Mouse (Mus musculus): ENCODE results near the gene Pxmp2. TPM values are rescaled to one million over a fixed set of nuclear protein-coding genes. Genes with fewer than 3 reads are reported as not detected.
A peak's percentile ranks its signal among the peaks of the same experiment; 100 is the strongest.

Pxmp2 gene
- total RNA-seq (2021): 10 to 100 TPM; 45.2 to 46.4 TPM
- long read RNA-seq, experiment 1, transcript Pxmp2-201 (5 exons, 1,041 nt): major isoform, 85 of 98 reads
- long read RNA-seq, experiment 1, partial matches to known transcripts: 2 of 98 reads
- long read RNA-seq, experiment 1, other reads (novel, unspliced or antisense): 10 of 98 reads
- long read RNA-seq, experiment 2, transcript Pxmp2-201 (5 exons, 1,041 nt): major isoform, 103 of 120 reads
- long read RNA-seq, experiment 2, partial matches to known transcripts: 3 of 120 reads
- long read RNA-seq, experiment 2, other reads (novel, unspliced or antisense): 14 of 120 reads

GRCm38 (mm10) chr5:110285770-110286445 is at the start of gene Pxmp2, which contains the start of gene Pole:
TSS of gene Pxmp2 (minus strand) at chr5:110286186.
TSS of gene Pole (plus strand) at chr5:110286306.
- peak; percentile 88 for DNase-seq

GRCm38 (mm10) chr5:110330508-110330907 is 44.5 kb upstream of the Pxmp2 start:
- no peak for DNase-seq

- no peak for DNase-seq
Measured at GRCm38 (mm10) chr5:110313127-110313526, 27.1 kb upstream of the Pxmp2 start.

GRCm38 (mm10) chr5:110308861-110309260 is 22.9 kb upstream of the Pxmp2 start:
- DNase-seq: no peak

GRCm38 (mm10) chr5:110300591-110300990 is 14.6 kb upstream of the Pxmp2 start:
- DNase-seq: no peak

GRCm38 (mm10) chr5:110296637-110297036 is 10.7 kb upstream of the Pxmp2 start:
- DNase-seq: no peak

- DNase-seq: no peak
Measured at GRCm38 (mm10) chr5:110291649-110292048, 5.7 kb upstream of the Pxmp2 start.

GRCm38 (mm10) chr5:110287084-110287475 is 1.1 kb upstream of the Pxmp2 start:
- DNase-seq: no peak

GRCm38 (mm10) chr5:110286446-110287083 is 579 bp upstream of the Pxmp2 start:
- DNase-seq: no peak

GRCm38 (mm10) chr5:110285156-110285555 is 830 bp downstream of the Pxmp2 start:
- no peak for DNase-seq

GRCm38 (mm10) chr5:110284536-110284935 is 1.4 kb downstream of the Pxmp2 start:
- no peak for DNase-seq

GRCm38 (mm10) chr5:110281984-110282383 is 4.0 kb downstream of the Pxmp2 start:
- DNase-seq: no peak

- DNase-seq: no peak
Measured at GRCm38 (mm10) chr5:110276910-110277309, 9.1 kb downstream of the Pxmp2 start.

GRCm38 (mm10) chr5:110276391-110276790 is 9.6 kb downstream of the Pxmp2 start:
- DNase-seq: no peak

GRCm38 (mm10) chr5:110274846-110275245 is 11.1 kb downstream of the Pxmp2 start:
- DNase-seq: no peak

- DNase-seq: no peak
Measured at GRCm38 (mm10) chr5:110274147-110274546, 11.8 kb downstream of the Pxmp2 start.

GRCm38 (mm10) chr5:110270242-110270641 is 15.7 kb downstream of the Pxmp2 start:
- no peak for DNase-seq

- peak; percentile 88 for DNase-seq
Measured at GRCm38 (mm10) chr5:110269141-110270101, 16.6 kb downstream of the Pxmp2 start, which contains the start of gene Pgam5. TSS of gene Pgam5 (minus strand) at chr5:110269913.

GRCm38 (mm10) chr5:110266941-110267340 is 19.0 kb downstream of the Pxmp2 start:
- DNase-seq: no peak

GRCm38 (mm10) chr5:110244091-110244490 is 41.9 kb downstream of the Pxmp2 start:
- DNase-seq: no peak

GRCm38 (mm10) chr5:110232346-110232745 is 53.6 kb downstream of the Pxmp2 start:
- DNase-seq: no peak

- DNase-seq: no peak
Measured at GRCm38 (mm10) chr5:110231638-110232037, 54.3 kb downstream of the Pxmp2 start.
